Mouse (Mus musculus) lung, adult 2 months (tissue): Measurements from ENCODE around the gene Vezt.

Experiments
- CTCF ChIP-seq: fragments of 200-500 bp; IDR thresholded peaks from 2 replicates; pipeline ENCODE4 v1.5.1; 2011; ENCODE audit warnings: mild to moderate bottlenecking, low read length, control low read depth; ENCODE audit not compliant: insufficient read depth
- POLR2A ChIP-seq: fragments of 200-500 bp; IDR thresholded peaks from 2 replicates; pipeline ENCODE4 v1.6.1; 2011; ENCODE audit warnings: low read depth, mild to moderate bottlenecking, control low read depth, low read length, borderline replicate concordance; ENCODE audit errors: extremely low read depth

GRCm38 (mm10) chr10:93899907-93900306 is 135.7 kb downstream of the Vezt start:
- TF ChIP-seq POLR2A = no peak
- TF ChIP-seq CTCF = no peak
